Mouse (Mus musculus): Measurements from ENCODE around the gene Gabarap.
A peak's percentile ranks its signal among the peaks of the same experiment; 100 is the strongest.

Gene Gabarap

DNA sequence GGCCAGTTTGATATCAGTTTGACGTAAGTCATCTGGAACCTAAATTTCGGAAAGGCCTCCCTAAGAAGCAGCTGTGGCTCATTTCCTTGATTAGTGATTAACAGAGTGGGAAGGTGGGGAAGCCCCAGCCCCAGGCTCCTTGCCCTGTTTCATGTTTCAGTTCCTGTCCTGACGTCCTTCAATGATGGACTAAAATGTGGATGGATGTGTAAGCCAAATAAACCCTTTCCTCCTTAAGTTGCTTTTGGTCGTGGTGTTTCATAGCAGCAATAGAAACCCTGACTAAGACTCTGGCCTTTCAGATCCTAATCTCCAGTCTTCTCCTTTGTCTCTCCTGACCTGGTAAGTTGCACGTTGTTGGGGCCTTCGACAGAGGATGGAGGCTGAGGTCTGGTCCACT, 20.7 kb upstream of the Gabarap start:
- no peak for DNase-seq (ENCODE audit: low read depth)

DNA sequence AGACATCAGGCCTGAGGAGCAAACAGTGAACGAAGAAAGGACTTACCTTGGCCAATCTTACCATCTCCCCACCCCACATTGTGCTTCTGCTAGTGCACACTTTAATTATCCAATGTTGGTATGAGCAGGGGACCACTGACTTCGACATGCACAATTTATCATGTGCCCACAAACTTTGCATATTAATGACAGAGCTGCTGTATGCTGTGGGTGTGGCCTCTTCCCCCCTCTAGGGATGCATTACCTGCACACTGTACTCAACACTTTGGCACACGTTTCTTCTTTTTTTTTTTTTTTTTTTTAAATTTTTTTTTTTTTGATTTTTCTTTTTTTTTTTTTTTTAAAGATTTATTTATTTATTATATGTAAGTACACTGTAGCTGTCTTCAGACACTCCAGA, 20.2 kb upstream of the Gabarap start:
- DNase-seq (ENCODE audit: low read depth), result no peak

DNA sequence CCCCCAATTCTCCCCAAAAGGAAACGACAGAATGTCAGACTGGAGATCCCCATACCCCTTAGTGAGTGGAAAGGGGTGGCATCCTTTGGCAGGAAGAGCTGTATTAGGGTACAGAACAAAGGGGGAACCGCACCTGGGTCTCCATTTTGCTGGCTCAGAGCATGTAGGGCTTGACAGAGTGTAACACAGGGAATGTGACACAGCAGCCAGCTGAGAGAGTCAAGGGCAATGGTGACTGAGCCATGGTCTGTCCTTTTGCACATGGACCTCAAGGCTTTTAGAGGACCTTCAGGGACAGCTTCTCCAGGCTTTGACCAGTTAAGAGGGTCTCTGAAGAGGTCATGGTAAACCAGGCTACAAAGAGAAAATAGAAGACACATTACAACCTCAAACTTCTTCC, 16.0 kb upstream of the Gabarap start:
- no peak for DNase-seq (ENCODE audit: low read depth)

DNA sequence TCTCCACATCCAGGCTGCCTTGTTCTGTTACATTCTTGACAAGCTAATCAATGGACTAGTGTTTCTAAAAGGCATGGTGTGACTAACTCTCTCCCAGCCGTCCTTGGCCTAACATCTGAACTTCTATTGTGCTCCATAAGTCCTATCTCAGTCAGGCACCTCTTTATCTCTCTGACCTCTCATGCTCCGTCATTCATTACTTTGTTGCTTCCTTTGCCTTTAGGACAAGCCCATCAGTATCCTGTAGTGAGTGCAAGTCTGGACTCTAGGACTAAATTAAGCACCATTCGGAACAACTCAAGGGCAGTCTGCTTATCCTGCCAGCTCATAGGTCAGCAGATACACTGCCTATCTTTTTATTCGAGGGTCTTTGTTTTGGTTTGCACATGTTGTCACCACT, 14.7 kb upstream of the Gabarap start:
- no peak for DNase-seq (ENCODE audit: low read depth)

DNA sequence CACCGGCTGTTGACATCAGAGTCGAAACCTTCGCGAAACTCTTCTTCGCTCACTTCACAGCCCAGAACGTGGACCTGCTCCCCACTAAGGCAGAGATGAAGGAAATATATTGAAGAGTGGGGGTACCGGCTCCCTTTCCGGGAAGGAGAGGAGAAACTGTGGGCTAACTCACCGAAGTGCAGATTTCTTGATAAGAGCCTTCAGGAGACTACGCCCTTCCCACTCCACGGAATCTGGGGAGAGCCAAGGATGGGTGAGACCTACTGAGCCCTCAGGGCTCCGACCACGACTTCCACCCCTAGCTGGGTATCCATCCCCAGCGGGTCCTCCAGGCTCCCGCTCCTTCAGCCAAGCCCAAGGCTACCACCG, 11.1 kb upstream of the Gabarap start:
- DNase-seq (ENCODE audit: low read depth), result no peak

DNA sequence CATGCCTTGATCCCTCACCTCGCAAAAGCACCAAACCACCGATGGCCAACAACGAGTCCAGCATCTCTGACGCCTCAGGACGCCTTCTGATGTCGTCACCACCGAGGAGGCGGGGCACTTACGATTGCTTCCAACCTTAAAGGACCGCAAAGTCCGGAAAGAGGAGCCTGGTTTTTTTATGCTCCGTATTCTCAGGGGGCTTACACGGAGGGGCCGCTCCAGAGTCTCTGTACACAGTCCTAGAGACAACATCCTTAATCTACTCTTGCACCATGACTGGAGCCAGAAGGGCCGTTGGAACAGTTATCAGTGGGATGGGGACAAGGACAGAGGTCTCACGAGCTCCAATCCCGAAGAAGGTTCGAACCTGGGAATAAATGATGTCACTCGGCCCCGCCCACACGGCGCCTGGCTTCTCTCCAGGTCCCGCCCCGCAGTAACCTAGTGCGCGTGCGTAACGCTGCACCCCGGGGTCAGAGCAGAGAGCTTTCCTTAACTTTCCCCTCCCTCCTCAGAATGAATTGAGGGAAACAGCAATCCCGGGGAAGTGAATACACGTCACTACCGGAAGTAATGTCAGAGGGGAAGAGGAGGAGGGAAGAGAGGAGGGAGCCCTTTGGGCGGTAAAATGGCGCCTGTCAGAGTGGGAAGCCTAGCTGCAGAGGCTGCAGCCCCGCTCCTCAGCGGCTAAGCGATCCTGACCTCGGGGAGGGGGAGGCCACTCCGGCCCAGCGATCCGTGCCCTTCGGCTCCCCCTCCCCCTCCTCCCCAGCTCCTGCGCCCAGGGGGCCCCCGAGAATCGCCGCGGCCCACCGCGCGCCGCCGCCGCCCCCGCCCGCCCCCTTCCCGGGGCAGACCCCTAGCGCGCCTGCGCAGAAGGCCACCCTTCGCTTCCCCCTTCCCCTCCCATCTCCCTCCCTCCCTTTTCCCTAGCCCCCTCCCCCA, 10.5 kb upstream of the Gabarap start:
- peak; percentile 98 for DNase-seq (ENCODE audit: low read depth)

DNA sequence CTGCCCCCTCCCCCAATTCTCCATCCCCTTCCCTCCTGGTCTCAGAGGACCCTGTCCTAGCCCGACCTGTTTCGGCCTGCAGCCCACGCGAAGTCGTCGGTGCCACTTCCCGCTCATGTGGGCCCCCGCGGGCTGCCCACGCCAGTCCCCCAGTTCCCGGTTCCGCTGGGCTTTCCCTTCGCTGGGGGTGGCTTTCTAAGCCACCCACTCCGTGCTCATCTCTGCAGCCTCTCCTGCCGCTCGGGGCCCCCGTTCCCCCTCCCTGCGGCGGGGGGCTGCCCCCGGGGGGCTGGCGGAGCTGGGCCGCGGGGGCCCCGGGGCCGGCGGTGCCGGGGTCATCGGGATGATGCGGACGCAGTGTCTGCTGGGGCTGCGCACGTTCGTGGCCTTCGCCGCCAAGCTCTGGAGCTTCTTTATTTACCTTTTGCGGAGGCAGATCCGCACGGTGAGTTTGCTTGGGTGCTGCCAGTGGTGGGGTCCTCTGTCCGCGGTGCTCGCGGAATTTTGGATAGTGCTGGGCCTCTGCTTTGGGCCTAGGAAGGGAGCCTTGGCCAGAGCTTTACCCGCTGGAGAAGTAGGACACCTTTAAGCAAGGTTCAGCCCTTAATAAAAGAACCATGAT, 9.7 kb upstream of the Gabarap start, which contains the start of gene Ctdnep1:
Gene Ctdnep1, plus strand, starts transcription at position 16 of the 622 bp plus-strand sequence.
- no peak for DNase-seq (ENCODE audit: low read depth)

DNA sequence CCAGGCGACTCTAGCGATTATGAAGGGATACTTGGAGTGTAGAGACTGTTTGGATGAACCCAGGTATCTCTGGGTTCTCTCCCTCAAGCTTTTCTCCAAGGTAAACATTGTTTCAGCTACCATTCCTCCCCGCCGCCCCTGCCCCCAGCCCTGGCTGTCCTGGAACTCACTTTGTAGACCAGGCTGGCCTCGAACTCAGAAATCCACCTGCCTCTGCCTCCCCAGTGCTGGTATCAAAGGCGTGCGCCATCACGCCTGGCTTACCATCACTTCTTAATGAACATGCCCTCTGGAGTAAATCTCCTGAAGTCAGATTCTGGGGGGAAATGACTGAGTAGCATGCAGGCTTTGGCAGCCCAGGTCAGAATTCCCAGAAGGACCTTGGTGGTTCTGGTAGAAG, 8.7 kb upstream of the Gabarap start, which contains the start of gene Elp5:
Gene Elp5, minus strand, starts transcription at position 293 of the 400 bp plus-strand sequence.
- DNase-seq (ENCODE audit: low read depth), result no peak

DNA sequence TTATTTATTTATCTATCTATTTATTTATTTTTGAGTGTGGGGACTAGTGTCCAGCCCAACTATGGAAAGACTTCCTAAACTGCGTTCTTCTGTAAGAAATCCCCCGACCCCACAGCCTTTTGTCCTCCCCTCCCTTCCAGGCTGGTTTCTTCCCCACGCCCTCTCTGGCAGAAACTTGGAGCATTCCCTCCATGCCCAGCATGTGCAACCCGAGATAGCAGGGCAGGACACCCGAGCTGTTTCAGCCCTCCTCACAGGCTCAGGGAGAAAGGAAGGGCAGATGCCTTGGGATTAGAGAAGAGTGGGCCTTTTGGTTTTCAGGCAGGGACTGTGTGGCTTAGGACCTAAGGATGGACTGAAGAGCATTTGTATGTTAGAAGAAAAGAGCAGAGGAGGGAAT, 8.1 kb upstream of the Gabarap start:
- no peak for DNase-seq (ENCODE audit: low read depth)

DNA sequence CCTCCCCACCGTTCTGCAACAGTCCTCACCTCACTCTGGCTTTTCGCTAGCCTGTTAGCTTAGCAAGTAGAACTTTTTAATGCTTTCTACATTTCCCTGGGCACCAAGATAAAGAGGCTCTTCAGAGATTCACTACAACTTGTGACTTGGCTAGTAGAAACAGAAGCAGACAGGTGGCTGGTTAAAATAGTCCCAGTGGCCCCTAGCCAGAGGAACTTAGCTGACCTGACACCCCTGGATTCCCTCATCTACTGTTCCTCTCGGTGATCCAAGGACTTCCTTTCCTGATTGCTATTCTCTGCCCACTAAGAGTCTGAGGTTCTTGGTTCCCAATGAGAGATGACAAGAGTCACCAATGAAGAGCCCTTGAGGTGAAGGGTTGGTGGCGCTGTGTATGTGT, 7.6 kb upstream of the Gabarap start:
- no peak for DNase-seq (ENCODE audit: low read depth)

DNA sequence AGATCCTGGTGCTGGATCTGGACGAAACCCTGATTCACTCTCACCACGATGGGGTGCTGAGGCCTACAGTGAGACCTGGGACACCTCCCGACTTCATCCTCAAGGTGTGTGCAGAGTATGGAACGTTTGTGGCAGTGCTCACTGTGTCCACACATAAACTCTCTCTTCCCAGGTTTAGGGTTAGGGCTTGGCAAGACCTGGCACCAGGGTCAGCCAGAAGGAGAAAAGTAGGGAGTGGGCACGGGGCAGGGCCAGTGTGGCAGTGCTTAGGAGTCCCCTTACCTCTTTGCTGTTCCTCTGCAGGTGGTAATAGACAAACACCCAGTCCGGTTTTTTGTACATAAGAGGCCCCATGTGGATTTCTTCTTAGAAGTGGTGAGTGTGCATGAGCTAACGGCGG, 6.5 kb upstream of the Gabarap start:
- DNase-seq (ENCODE audit: low read depth), result no peak

DNA sequence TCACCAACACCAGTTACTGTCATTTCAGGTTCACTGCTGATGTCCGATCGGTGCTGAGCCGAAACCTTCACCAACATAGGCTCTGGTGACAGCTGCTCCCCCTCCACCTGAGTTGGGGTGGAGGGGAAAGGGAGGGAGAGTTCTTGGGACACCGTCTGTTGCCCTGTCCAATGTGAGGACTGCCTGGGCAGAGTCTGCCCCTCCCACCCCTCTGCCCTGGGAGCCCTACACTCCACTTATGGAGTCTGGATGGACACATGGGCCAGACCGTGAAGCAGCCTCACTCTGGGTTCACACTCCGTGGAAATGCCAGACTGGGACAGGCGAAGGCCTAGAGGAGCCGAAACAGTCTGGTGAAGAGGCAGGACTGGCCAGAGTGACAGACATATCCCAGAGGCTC, 994 bp upstream of the Gabarap start:
- DNase-seq (ENCODE audit: low read depth), result no peak

DNA sequence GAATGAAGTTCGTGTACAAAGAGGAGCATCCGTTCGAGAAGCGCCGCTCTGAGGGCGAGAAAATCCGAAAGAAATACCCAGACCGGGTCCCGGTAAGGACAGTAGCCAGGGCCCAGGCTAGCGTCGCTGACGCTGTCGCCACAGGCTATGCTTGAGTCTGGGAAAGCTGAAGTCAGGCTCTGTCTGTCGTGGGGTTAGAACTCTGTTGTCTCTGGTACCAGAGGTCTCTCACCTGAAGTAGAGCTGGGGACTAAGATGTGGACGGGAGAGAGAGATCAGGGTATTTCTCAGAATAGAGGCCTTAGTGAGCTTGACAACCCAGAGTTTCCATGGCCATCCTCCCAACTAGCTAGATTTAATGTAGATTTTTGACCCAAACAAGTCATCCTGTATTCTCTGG, 768 bp downstream of the Gabarap start:
- DNase-seq (ENCODE audit: low read depth), result no peak

DNA sequence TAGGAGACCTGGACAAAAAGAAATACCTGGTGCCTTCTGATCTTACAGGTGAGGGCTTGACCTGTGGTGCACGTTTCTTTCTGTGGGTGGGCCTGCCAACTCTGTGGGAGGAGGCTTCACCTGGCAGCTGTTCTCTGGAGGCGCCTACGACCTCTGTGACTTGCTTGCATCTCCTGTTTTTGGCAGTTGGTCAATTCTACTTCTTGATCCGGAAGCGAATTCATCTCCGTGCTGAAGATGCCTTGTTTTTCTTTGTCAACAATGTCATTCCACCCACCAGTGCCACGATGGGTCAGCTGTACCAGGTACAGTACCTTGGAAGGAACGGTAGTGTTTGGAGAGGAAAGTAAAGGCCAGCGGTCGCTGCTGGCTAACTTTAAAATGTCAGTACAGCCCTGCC, 1.5 kb downstream of the Gabarap start:
- no peak for DNase-seq (ENCODE audit: low read depth)

DNA sequence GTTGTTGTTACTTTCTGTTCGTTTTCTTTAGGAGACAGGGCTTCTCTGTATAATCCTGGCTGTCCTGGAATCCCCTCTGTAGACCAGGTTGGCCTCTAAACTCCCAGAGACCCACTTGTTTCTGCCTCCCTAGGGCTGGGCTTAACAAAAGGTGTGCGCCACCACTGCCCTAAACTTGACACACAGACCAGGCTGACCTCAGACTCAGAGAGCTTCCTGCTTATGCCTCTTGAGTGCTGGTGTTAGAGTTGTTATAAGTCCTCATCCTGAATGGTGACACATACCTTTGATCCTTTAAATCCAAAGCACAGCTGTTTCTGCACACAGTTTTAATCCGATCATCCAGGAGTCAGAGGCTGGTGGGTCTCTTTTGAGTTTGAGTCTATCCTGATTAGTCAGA, 2.0 kb downstream of the Gabarap start:
- DNase-seq (ENCODE audit: low read depth), result no peak

DNA sequence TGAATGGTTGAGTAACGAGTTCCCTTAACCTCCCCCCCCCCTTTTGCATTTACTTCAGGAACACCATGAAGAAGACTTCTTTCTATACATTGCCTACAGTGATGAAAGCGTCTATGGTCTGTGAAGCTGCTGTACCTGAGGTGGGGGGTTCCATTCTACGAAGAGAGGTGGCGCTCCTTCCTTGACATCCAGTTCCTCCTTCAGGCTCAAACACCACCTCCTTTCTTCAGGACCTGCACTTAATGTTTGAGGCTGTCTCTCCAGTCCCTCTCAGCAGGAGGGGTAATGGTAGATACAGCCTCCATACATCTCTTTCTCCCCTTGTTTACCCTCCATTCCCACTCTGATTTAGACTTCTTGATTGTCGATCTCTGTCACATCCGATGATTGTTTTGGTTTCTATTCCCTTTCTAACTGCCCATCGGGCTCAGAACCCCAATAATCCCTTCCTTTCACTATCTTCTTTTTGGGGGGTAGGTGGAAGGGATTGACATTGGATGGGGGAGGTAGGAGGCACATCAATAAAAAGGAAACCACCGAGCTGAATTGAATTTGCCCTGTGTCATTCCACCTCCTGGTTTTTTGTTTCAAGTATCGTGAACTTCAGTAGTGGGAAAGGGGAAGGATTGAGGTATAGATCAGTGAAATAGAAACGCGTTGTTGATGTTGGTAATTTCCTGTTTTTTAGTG, 3.6 kb downstream of the Gabarap start:
- no peak for DNase-seq (ENCODE audit: low read depth)

DNA sequence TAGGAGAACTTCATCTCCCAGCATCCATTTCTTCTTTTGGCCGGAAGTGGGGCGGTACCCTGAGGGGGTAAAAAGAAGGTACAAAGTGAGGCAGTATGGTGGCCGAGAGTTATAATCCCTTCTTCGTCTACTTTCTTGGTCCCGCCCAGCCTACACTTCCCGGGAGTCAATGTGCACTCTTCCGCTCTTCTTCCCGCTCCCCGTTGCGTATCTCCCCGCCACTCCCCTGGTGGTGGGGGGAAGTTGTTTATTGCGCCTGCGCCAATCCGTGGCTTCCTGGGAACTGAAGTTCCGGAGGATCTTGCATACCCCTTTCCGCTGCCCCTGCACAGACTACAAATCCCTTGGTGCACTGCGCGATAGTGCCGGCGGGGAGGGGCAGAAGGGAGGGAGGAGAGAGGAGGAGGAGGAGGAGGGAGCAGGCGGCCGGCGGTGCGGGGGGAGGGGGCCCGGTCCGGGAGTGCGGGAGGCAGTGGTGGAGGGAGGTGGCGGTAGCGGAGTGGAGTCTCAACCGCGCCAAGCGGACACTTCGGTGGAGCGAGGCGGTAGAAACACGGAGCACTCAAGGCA, 4.5 kb downstream of the Gabarap start, which contains the start of gene Phf23:
Gene Phf23, plus strand, starts transcription at position 387 of the 570 bp plus-strand sequence.
- DNase-seq (ENCODE audit: low read depth), result peak; percentile 98

DNA sequence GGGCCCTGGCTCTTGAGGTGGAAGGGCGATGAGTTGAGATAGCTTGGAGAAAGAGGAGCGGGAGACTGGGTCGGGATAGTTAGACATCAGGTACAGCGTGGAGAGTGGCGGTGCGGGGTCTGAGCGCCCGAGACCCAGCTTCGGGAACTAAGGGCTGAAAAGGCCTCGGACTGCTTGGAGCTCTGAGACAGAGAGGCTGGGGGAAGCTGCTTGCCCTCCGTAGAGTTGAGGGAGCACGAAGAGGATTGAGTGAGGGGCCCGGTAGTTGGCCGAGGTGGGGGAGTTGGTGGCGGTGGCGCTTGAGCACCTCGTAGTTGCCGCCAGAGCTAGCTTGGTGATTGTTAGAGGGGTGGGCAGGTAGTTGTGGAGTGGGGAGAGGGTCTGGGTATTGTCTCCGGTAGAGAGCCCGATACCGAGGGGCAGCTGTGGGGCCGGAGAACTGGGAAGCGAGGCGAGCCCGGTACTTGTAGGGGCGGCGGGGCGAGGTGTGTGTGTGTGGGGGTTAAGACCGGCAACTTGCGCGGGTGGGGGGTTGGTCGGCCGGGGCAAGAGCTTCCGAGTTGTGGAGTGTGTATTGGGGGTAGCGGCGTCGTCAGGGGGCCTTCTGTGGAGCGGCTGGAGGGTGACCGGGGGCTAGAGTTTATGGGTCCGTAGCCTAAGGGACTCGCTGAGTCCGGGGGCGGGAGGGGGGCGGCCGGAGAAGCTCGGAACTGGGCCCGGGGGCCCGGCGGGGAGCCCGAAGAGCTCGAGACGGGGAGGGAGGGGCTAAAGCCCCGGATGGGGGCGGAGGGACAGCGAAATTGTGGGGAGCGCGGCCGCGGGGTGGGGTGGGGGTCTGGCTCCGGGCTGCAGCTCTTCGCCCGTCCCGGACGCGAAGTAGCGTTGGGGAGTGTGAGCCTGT, 5.5 kb downstream of the Gabarap start:
- DNase-seq (ENCODE audit: low read depth), result no peak

DNA sequence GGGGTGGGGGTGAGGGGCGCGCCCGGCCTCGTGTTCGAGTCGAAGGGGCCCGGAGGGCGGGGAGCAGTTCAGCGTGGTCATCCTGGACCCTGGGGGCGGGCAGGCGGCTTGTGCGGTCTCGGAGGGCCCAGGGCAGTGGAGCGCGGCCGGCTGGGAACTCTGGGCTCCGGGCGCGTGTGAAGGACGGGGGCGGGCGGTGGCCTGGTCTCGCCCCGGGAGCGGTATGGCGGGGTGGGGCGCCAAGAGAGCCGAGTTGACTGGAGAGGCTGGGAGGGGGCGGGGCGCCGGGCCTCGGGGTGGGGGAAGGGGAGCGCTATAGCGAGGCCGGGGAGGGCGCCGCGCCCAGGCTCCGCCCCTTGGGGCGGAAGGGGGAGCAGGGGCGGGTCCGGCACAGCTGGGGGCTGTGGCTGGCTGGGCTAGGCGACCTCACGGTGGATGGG, 6.1 kb downstream of the Gabarap start:
- DNase-seq (ENCODE audit: low read depth), result no peak

DNA sequence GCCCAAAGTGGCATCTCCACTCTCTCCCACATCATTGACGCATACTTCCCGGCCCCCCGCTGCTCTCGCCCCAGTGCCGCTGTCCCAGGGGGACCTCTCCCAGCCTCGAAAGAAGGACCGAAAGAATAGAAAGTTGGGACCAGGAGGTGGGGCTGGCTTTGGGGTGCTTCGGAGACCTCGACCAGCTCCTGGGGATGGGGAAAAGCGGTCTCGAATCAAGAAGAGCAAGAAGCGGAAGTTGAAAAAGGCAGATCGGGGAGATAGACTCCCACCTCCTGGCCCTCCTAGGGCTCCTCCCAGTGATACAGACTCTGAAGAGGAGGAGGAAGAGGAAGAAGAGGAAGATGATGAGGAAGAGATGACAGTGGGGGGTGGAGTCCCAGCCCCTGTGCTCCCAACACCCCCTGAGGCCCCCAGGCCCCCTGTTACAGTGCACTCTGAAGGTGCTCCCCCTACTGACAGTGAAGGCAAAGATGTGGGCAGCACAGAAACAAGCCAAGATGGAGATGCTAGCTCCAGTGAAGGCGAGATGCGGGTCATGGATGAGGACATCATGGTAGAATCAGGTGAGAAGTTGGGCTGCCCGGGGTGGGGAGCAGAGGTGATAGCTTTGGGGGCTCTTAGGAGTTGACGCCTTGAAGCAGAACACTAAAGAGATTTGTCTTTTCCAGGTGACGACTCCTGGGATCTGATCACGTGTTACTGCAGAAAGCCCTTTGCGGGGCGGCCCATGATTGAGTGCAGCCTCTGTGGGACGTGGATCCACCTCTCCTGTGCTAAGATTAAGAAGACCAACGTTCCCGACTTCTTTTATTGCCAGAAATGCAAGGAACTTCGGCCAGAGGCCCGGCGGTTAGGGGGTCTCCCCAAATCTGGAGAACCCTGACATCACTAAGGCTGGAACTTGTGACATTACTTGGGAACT, 7.9 kb downstream of the Gabarap start:
- DNase-seq (ENCODE audit: low read depth), result no peak

Data from fibroblast of lung, adult 2 months (primary cell).